Mouse (Mus musculus) ES-E14 (cell line): ENCODE measurements at regions not wholly inside any gene's neighbourhood (a gene's known extent, or its start where the extent isn't known, plus 50 kb on each side); places are given as distances from the start of the nearest gene placed in this dataset.

Experiments
- MAFK ChIP-seq: IDR thresholded peaks from 2 replicates; pipeline ENCODE4 v1.6.1; 2014; ENCODE audit warnings: mild to moderate bottlenecking, low read depth, low read length, inconsistent platforms; ENCODE audit not compliant: insufficient read depth
- ZNF384 ChIP-seq: IDR thresholded peaks from 2 replicates; pipeline ENCODE4 v1.6.1; 2012; ENCODE audit warnings: low read depth, low read length, inconsistent platforms

GRCm38 (mm10) chr19:54123586-54123985, 79.6 kb downstream of the Adra2a start:
- TF ChIP-seq ZNF384 (no peak), MAFK (no peak)
